Mouse (Mus musculus) ES-Bruce4 (cell line): ENCODE results near the gene Lin28a.

Source experiments
- CTCF ChIP-seq: IDR thresholded peaks from one replicate; pipeline ENCODE4 v1.8.1; 2011; ENCODE audit warnings: low read depth, low read length
- EP300 ChIP-seq: IDR thresholded peaks from 2 replicates; pipeline ENCODE4 v1.6.1; 2011; ENCODE audit warnings: low read depth, low read length; ENCODE audit not compliant: insufficient read depth
- POLR2A ChIP-seq: IDR thresholded peaks from one replicate; pipeline ENCODE4 v1.8.1; 2011; ENCODE audit warnings: low read length; ENCODE audit not compliant: insufficient read depth

- TF ChIP-seq CTCF (no peak), POLR2A (no peak), EP300 (peak; percentile 58; the same call in 1 of the 2 replicates)
Observed at GRCm38 (mm10) chr4:134018779-134019145, at the start of gene Lin28a.
